Mouse (Mus musculus) Muller cell, postnatal 12 days (primary cell): Measurements from ENCODE around the gene Kctd7.

Source experiments
- DNase-seq: peaks from one replicate; pipeline ENCODE4 v3.0.0-alpha.2; 2015; ENCODE audit errors: inconsistent ontology term

Kctd7 gene

GRCm38 (mm10) chr5:130144334-130145312 is at the start of gene Kctd7:
Gene Kctd7, plus strand, starts transcription at chr5:130144861.
- peak; percentile 98 for DNase-seq

- peak; percentile 67 for DNase-seq
These were observed 47.9 kb upstream of the Kctd7 start for GRCm38 (mm10) chr5:130096754-130097153.

GRCm38 (mm10) chr5:130097837-130098236 is 46.8 kb upstream of the Kctd7 start:
- no peak for DNase-seq

GRCm38 (mm10) chr5:130101724-130102123 is 42.9 kb upstream of the Kctd7 start:
- DNase-seq, result no peak

- DNase-seq, result no peak
These were observed 35.3 kb upstream of the Kctd7 start for GRCm38 (mm10) chr5:130109348-130109747.

- no peak for DNase-seq
These were observed 33.8 kb upstream of the Kctd7 start for GRCm38 (mm10) chr5:130110632-130111464.

- no peak for DNase-seq
These were observed 32.0 kb upstream of the Kctd7 start for GRCm38 (mm10) chr5:130112653-130113052.

- no peak for DNase-seq
These were observed 28.5 kb upstream of the Kctd7 start for GRCm38 (mm10) chr5:130116116-130116515.

- no peak for DNase-seq
These were observed 27.8 kb upstream of the Kctd7 start for GRCm38 (mm10) chr5:130116857-130117256.

GRCm38 (mm10) chr5:130117932-130118331 is 26.7 kb upstream of the Kctd7 start:
- no peak for DNase-seq

GRCm38 (mm10) chr5:130119236-130119635 is 25.4 kb upstream of the Kctd7 start:
- no peak for DNase-seq

GRCm38 (mm10) chr5:130120070-130120736 is 24.5 kb upstream of the Kctd7 start:
- DNase-seq, result no peak

GRCm38 (mm10) chr5:130120904-130121303 is 23.8 kb upstream of the Kctd7 start:
- no peak for DNase-seq

- DNase-seq, result no peak
These were observed 22.3 kb upstream of the Kctd7 start for GRCm38 (mm10) chr5:130122355-130122754.

GRCm38 (mm10) chr5:130124271-130124670 is 20.4 kb upstream of the Kctd7 start:
- no peak for DNase-seq

GRCm38 (mm10) chr5:130128686-130129523 is 15.8 kb upstream of the Kctd7 start:
- no peak for DNase-seq

GRCm38 (mm10) chr5:130129524-130129793 is 15.2 kb upstream of the Kctd7 start:
- no peak for DNase-seq

- DNase-seq, result no peak
These were observed 8.1 kb upstream of the Kctd7 start for GRCm38 (mm10) chr5:130136597-130136996.

- peak; percentile 73 for DNase-seq
These were observed 5.3 kb upstream of the Kctd7 start for GRCm38 (mm10) chr5:130139393-130139792.

- DNase-seq, result no peak
These were observed 3.5 kb upstream of the Kctd7 start for GRCm38 (mm10) chr5:130141138-130141537.

- peak; percentile 58 for DNase-seq
These were observed 2.6 kb upstream of the Kctd7 start for GRCm38 (mm10) chr5:130142041-130142440.
